Mouse (Mus musculus): ENCODE measurements around the gene Etv6.

- no peak for TF ChIP-seq GATA1 (IDR thresholded peaks at IDR 0.05; ENCODE audit: low read length)
- no peak for TF ChIP-seq TAL1 (IDR thresholded peaks at IDR 0.05; ENCODE audit: low read length)
Measured at GRCm38 (mm10) chr6:134175059-134175458, 139.6 kb downstream of the Etv6 start.

Measured in erythroblast, embryonic 14.5 days (primary cell).